Mouse (Mus musculus): ENCODE results near the gene Tmbim4. TPM values are rescaled to one million over a fixed set of nuclear protein-coding genes. Genes with fewer than 3 reads are reported as not detected.

The Tmbim4 gene
- total RNA-seq, 2 experiments from 2014 or later = 116 to 117 TPM

GRCm38 (mm10) chr10:120245681-120246080 is 44.3 kb downstream of the Tmbim4 start:
- no peak for DNase-seq

- peak; percentile 49 for DNase-seq
Measured at GRCm38 (mm10) chr10:120246994-120247750, 45.8 kb downstream of the Tmbim4 start.

GRCm38 (mm10) chr10:120250911-120251683 is 49.7 kb downstream of the Tmbim4 start:
- DNase-seq = no peak

- no peak for DNase-seq
Measured at GRCm38 (mm10) chr10:120251791-120252190, 50.4 kb downstream of the Tmbim4 start.

GRCm38 (mm10) chr10:120252800-120253199 is 51.4 kb downstream of the Tmbim4 start:
- no peak for DNase-seq

GRCm38 (mm10) chr10:120257231-120257630 is 55.8 kb downstream of the Tmbim4 start:
- peak; percentile 69 for DNase-seq

- DNase-seq = no peak
Measured at GRCm38 (mm10) chr10:120267790-120268189, 66.4 kb downstream of the Tmbim4 start.

- peak; percentile 15 for DNase-seq
Measured at GRCm38 (mm10) chr10:120269946-120270345, 68.6 kb downstream of the Tmbim4 start.

GRCm38 (mm10) chr10:120270777-120271176 is 69.4 kb downstream of the Tmbim4 start:
- peak; percentile 76 for DNase-seq

GRCm38 (mm10) chr10:120271318-120271717 is 69.9 kb downstream of the Tmbim4 start:
- no peak for DNase-seq

- DNase-seq = no peak
Measured at GRCm38 (mm10) chr10:120271879-120272269, 70.5 kb downstream of the Tmbim4 start.

- no peak for DNase-seq
Measured at GRCm38 (mm10) chr10:120272270-120272883, 71.0 kb downstream of the Tmbim4 start.

GRCm38 (mm10) chr10:120273335-120273734 is 71.9 kb downstream of the Tmbim4 start:
- no peak for DNase-seq

Other genes with a start within 250 kb of the Tmbim4 start
- 10 to 100 TPM; 10.2 to 13.5 TPM for gene Helb, start 88.6 kb upstream of the Tmbim4 start, total RNA-seq (2021)
- gene Irak3, start 540 bp downstream of the Tmbim4 start, total RNA-seq (2021) = 1 to 10 TPM; 3.3 to 3.4 TPM
- gene Llph, start 25.5 kb downstream of the Tmbim4 start, total RNA-seq (2021) = 10 to 100 TPM; 20.3 to 24.7 TPM

Data from adrenal gland, postnatal 10 days (tissue).